Mouse (Mus musculus) v-Abl transformed pro-B cells (cell line): Measurements from ENCODE around the gene Gabrb1.

ENCODE experiments used
- in situ Hi-C, 2 experiments: fragments of 400-800 bp; cut with MboI; formaldehyde crosslinking; loops; one replicate each; pipeline ENCODE4 v1.15.1; 2025; ENCODE audit not compliant: unreplicated experiment in 2 of 2

Gabrb1 gene

DNA sequence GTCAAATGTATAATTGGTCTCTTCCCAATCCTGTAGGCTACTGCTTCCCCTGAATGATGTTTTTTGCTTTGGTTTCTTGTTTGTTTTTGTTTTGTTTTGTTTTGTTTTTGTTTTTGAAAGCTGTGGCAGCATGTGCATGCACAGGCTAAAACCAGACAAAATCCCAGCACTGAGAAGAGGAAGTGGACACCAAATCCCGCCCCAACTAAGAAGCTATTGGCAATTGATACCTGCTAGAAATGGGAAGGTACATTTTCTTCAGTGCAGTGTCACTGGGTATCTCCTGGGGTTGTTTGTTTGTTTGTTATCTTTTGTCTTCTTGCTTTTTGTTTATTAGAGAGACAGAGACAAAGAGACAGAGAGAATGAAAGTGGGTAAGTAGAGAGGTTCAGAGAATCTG is 537.5 kb downstream of the Gabrb1 start:
- in situ Hi-C loops: loop anchor here (25.0 kb wide), 2 partner anchors 367 to 1067 kb away; partner anchors contain the start of genes Fryl (in 1 of the 2) and Nfxl1 (in 1 of the 2)
